Mouse (Mus musculus): ENCODE results near the gene Arhgdig.
A peak's percentile ranks its signal among the peaks of the same experiment; 100 is the strongest.

Gene Arhgdig

GRCm38 (mm10) chr17:26207686-26208085 lies at the start of gene Arhgdig:
TSS of gene Arhgdig (minus strand) at chr17:26207786.
- no peak for DNase-seq (ENCODE audit: low read depth)

GRCm38 (mm10) chr17:26255313-26255712 lies 47.7 kb upstream of the Arhgdig start:
- no peak for DNase-seq (ENCODE audit: low read depth)

GRCm38 (mm10) chr17:26253399-26253798 lies 45.8 kb upstream of the Arhgdig start:
- DNase-seq (ENCODE audit: low read depth), result no peak

GRCm38 (mm10) chr17:26252539-26253251 lies 45.1 kb upstream of the Arhgdig start, which contains the start of gene Luc7l:
TSS of gene Luc7l (plus strand) at chr17:26252896.
- DNase-seq (ENCODE audit: low read depth), result peak; percentile 94

GRCm38 (mm10) chr17:26251886-26252538 lies 44.4 kb upstream of the Arhgdig start:
- DNase-seq (ENCODE audit: low read depth), result no peak

GRCm38 (mm10) chr17:26244101-26244841 lies 36.7 kb upstream of the Arhgdig start, which contains the start of gene Fam234a:
TSS of gene Fam234a (minus strand) at chr17:26244242.
- DNase-seq (ENCODE audit: low read depth), result peak; percentile 98

- DNase-seq (ENCODE audit: low read depth), result peak; percentile 85
Measured at GRCm38 (mm10) chr17:26243471-26244100, 36.0 kb upstream of the Arhgdig start.

- DNase-seq (ENCODE audit: low read depth), result no peak
Measured at GRCm38 (mm10) chr17:26240990-26241389, 33.4 kb upstream of the Arhgdig start.

- DNase-seq (ENCODE audit: low read depth), result peak; percentile 77
Measured at GRCm38 (mm10) chr17:26240120-26240790, 32.7 kb upstream of the Arhgdig start.

GRCm38 (mm10) chr17:26239551-26239950 lies 32.0 kb upstream of the Arhgdig start:
- DNase-seq (ENCODE audit: low read depth), result peak; percentile 36

- no peak for DNase-seq (ENCODE audit: low read depth)
Measured at GRCm38 (mm10) chr17:26237667-26238066, 30.1 kb upstream of the Arhgdig start.

GRCm38 (mm10) chr17:26235077-26235815 lies 27.7 kb upstream of the Arhgdig start:
- peak; percentile 49 for DNase-seq (ENCODE audit: low read depth)

GRCm38 (mm10) chr17:26234386-26234785 lies 26.8 kb upstream of the Arhgdig start:
- DNase-seq (ENCODE audit: low read depth), result peak; percentile 55

- DNase-seq (ENCODE audit: low read depth), result peak; percentile 59
Measured at GRCm38 (mm10) chr17:26232863-26233262, 25.3 kb upstream of the Arhgdig start.

GRCm38 (mm10) chr17:26231156-26231555 lies 23.6 kb upstream of the Arhgdig start:
- DNase-seq (ENCODE audit: low read depth), result no peak

- no peak for DNase-seq (ENCODE audit: low read depth)
Measured at GRCm38 (mm10) chr17:26229776-26230175, 22.2 kb upstream of the Arhgdig start.

- DNase-seq (ENCODE audit: low read depth), result no peak
Measured at GRCm38 (mm10) chr17:26225150-26225549, 17.6 kb upstream of the Arhgdig start.

GRCm38 (mm10) chr17:26221508-26221907 lies 13.9 kb upstream of the Arhgdig start:
- no peak for DNase-seq (ENCODE audit: low read depth)

- no peak for DNase-seq (ENCODE audit: low read depth)
Measured at GRCm38 (mm10) chr17:26212681-26213080, 5.1 kb upstream of the Arhgdig start.

GRCm38 (mm10) chr17:26212241-26212640 lies 4.7 kb upstream of the Arhgdig start:
- DNase-seq (ENCODE audit: low read depth), result no peak

- no peak for DNase-seq (ENCODE audit: low read depth)
Measured at GRCm38 (mm10) chr17:26206392-26206791, 1.2 kb downstream of the Arhgdig start.

Data from induced T-regulatory cell, adult 2 months (primary cell).